Mouse (Mus musculus) lung, postnatal 36 days (tissue): ENCODE data around the gene Ubac2.
A peak's percentile ranks its signal among the peaks of the same experiment; 100 is the strongest.

Source experiments
- DNase-seq: peaks from one replicate; pipeline ENCODE4 v3.0.0; 2022; ENCODE audit warnings: mixed read lengths

Gene Ubac2

DNA sequence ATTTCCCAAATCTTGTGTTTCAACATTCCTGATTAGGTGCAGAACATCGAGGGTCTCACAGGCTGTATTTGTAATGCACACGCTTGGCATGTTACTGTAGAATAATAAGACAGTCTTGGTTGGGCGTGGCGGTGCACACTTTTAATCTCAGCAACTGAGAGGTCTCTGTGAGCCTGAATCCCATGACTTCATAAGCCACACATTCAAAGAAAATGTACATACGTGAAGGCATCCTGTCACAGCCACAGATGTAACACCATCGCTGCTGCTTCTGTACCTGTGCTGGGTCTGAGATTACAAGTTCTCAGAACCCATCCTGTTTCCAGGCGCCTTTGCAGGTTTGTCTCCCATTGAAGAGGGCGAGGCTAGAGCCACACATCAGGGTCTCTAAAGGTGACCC is 133.3 kb downstream of the Ubac2 start:
- no peak for DNase-seq

DNA sequence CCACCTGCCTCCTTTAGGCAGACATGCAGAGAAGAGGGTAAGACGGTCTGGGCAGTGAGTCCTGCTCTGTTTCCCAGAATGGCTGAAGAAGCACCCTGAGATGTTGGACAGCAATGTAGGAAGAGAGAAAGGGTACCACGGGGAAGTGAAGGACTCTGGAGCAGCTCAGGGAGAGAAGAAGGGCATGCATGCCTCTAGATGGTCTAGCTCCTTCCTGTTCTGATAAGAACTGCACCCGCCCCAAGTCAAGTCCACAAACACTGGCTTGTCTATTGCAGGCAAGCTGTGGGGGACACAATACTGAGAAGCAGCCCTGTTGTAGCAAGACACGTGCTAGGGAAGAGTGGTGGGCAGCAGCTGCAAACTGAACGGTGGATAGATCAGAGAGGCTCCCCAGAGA is 133.8 kb downstream of the Ubac2 start:
- no peak for DNase-seq

DNA sequence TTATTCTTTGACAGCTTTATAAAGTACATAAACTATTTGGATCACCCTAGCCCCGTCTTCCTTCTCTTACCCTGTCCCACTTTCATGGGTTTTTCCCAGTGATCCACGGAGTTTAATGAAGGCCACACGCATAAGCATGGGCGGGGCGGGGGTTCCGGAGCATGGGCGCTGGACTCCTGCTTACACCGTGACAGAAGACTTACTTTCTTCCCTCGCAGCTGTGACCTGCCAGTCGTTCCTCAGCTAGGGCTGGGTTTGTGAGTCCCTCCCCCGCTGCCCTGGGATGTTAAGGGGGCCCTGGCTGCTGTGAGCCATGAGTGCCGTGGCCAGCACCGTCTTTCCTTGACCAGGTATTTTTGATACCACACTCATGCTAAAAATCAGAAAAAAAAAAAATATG is 134.4 kb downstream of the Ubac2 start:
- DNase-seq = no peak

GRCm38 (mm10) chr14:122013417-122013951 is 135.1 kb downstream of the Ubac2 start:
- peak; percentile 53 for DNase-seq

- no peak for DNase-seq
These were observed 139.5 kb downstream of the Ubac2 start for GRCm38 (mm10) chr14:122017958-122018357.

DNA sequence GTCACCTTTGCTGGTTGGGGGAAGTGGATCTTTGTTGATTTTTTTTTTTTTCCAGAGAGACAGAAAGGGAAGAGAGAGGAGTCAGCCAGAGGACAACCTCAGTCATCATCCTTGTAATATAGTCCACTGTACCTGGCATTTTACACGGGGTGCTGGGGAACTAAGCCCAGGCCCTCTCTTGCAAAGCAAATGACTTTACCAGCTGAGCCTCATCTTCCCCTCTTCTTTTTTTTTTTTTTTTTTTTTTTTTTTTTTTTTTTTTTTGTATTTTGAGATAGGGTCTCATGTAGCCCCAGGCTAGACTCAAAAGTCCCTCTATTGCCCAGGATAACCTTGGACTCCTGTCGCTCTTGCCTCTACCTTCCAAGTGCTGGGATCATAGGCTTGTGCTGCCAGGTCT is 141.0 kb downstream of the Ubac2 start:
- no peak for DNase-seq

- no peak for DNase-seq
These were observed 142.1 kb downstream of the Ubac2 start for GRCm38 (mm10) chr14:122020567-122020966.

GRCm38 (mm10) chr14:122023054-122023453 is 144.6 kb downstream of the Ubac2 start:
- no peak for DNase-seq

DNA sequence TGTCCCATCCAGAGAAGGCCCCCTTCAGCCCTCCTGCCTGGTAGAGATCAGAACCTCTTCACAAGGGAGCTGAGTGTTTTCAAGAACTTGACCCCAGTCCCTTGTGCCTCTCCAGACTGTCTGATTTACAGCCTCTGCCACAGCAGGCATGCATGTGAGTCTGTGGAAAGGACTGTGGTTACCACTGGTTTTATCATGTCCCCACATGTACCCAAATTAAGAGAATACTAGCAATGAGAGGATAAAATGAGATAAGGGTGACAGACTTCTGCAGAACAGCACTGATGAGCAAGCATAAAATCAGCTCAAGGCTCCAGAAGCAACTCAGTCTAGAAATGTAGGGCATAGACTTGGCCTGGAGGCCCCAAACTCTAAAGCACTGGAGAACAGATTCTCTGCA is 145.5 kb downstream of the Ubac2 start:
- DNase-seq = no peak

- peak; percentile 49 for DNase-seq
These were observed 150.7 kb downstream of the Ubac2 start for GRCm38 (mm10) chr14:122028926-122029745.

DNA sequence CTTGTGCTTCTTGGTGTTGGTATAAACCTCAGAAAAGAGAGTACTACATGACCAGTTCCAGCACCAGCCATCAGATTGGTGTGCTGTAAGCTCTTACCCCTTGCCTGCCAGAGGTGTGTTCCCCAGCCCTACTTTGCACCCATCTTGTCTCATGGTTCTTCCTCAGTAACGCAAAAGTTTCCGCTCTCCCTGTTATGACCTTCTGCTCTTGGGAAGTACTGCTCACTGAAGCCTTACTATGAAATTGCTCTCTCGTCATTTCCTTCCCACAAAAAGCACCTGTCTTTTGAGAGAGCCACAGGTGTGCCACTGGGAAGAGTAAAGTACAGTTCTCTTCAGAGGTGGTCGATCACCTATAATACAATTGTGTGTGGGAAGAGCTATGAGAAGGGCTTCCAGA is 151.4 kb downstream of the Ubac2 start:
- no peak for DNase-seq

GRCm38 (mm10) chr14:122032045-122032444 is 153.6 kb downstream of the Ubac2 start:
- no peak for DNase-seq

GRCm38 (mm10) chr14:122034451-122034850 is 156.0 kb downstream of the Ubac2 start, which contains the start of gene Timm8a2:
TSS of gene Timm8a2 (plus strand) at chr14:122034674.
- DNase-seq = no peak

DNA sequence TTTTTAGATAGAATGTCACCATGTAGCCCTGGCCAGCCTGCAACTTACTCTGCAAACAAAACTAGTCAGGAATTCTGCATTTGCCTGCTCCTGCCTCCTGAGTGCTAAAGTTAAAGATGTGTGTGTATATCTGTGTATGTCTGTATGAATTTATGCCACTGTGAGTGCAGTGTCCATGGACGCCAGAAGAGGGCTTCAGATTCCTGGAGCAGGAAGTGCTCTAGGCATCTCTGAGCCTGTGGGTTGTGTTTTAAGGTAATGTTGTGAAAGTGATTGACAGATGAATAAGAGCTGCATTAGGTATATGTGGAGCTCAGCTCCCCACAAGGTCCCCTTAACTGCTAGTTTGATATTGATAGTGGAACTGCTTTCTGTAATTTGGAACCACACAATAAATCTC is 156.8 kb downstream of the Ubac2 start:
- DNase-seq = no peak

GRCm38 (mm10) chr14:122035860-122036259 is 157.4 kb downstream of the Ubac2 start:
- no peak for DNase-seq

DNA sequence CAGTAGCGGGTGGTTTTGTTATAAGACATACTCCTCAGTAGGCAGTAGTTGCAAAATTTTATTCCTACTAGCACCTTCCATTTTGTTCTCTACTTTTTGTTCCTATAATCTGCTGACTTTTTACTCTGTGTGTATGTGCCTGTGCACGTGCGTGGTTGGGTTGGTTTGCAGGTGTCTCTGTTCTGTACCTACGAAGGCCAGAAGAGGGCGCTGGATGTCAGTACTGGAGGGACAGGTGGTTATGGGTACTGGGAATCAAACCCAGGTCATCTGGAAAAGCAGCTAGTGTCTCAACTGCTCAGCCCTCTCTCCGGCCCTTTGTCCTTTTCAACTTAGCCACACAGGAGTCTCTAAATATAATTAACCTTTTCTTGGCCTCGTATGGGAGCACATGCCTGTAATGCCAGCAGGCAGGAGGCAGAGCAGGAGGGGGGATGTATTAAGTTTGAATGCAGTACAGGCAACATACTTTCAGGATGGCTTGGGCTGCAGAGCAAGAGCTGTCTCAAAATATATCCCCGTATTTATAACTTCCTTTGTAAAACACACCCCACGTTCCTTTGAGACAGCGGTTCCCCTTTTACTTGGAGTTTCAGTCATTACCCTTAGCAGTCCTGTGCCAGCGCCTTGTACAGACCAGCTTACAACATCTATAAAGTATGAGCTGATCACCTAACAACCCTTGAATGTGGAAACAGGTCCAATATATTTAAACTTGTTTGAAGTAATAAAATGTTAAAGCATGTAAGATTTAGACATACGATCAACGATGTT is 160.6 kb downstream of the Ubac2 start:
- no peak for DNase-seq

DNA sequence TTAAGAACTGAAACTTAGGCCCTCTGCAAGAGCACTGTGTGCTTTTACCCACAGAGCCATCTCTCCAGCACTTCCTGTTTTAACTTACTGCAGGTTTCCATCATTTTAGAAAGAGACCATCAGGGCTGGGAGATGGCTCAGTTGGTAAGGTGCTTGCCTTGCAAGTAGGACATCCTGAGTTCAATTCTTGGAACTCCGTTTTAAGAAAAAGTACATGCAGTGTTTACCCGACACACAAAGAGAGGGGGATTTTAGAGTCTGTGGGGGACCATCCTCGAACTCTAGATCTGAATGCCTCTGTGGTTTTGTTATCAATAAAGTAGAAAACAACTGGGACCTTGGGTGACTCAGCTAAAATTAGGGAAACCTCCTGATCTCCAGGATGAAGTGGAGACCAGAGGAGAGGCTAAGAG is 163.0 kb downstream of the Ubac2 start:
- no peak for DNase-seq

GRCm38 (mm10) chr14:122042142-122042694 is 163.8 kb downstream of the Ubac2 start:
- DNase-seq = no peak

- DNase-seq = no peak
These were observed 169.4 kb downstream of the Ubac2 start for GRCm38 (mm10) chr14:122047784-122048183.

- DNase-seq = no peak
These were observed 170.4 kb downstream of the Ubac2 start for GRCm38 (mm10) chr14:122048816-122049215.

GRCm38 (mm10) chr14:122052896-122053635 is 174.6 kb downstream of the Ubac2 start:
- peak; percentile 43 for DNase-seq

- no peak for DNase-seq
These were observed 178.5 kb downstream of the Ubac2 start for GRCm38 (mm10) chr14:122056871-122057270.

- no peak for DNase-seq
These were observed 179.5 kb downstream of the Ubac2 start for GRCm38 (mm10) chr14:122057941-122058346.
